Mouse (Mus musculus): ENCODE data around the gene Ndufaf2.

The Ndufaf2 gene

GRCm38 (mm10) chr13:108041358-108041757 is 117.1 kb downstream of the Ndufaf2 start:
- intact Hi-C loops (cut with DNase I), result loop anchor here (5.0 kb wide), 4 partner anchors 111 to 714 kb away; no protein-coding TSS in a partner anchor

- intact Hi-C loops (cut with DNase I), result loop anchor here (5.0 kb wide), 4 partner anchors 112 to 713 kb away; no protein-coding TSS in a partner anchor
These were observed 118.0 kb downstream of the Ndufaf2 start for GRCm38 (mm10) chr13:108040451-108040850.

GRCm38 (mm10) chr13:108039902-108040301 is 118.5 kb downstream of the Ndufaf2 start:
- intact Hi-C loops (cut with DNase I), result loop anchor here (5.0 kb wide), 4 partner anchors 112 to 713 kb away; no protein-coding TSS in a partner anchor

GRCm38 (mm10) chr13:108039375-108039774 is 119.0 kb downstream of the Ndufaf2 start:
- intact Hi-C loops (cut with DNase I), result no loop called here

GRCm38 (mm10) chr13:108032789-108033188 is 125.6 kb downstream of the Ndufaf2 start:
- intact Hi-C loops (cut with DNase I), result no loop called here

- intact Hi-C loops (cut with DNase I), result no loop called here
These were observed 132.6 kb downstream of the Ndufaf2 start for GRCm38 (mm10) chr13:108025802-108026201.

GRCm38 (mm10) chr13:108017349-108017748 is 141.1 kb downstream of the Ndufaf2 start:
- intact Hi-C loops (cut with DNase I), result no loop called here

- intact Hi-C loops (cut with DNase I), result no loop called here
These were observed 143.3 kb downstream of the Ndufaf2 start for GRCm38 (mm10) chr13:108015166-108015565.

GRCm38 (mm10) chr13:108013839-108014238 is 144.6 kb downstream of the Ndufaf2 start:
- intact Hi-C loops (cut with DNase I), result no loop called here

- intact Hi-C loops (cut with DNase I), result no loop called here
These were observed 145.3 kb downstream of the Ndufaf2 start for GRCm38 (mm10) chr13:108013110-108013509.

GRCm38 (mm10) chr13:108007861-108008260 is 150.6 kb downstream of the Ndufaf2 start:
- intact Hi-C loops (cut with DNase I), result no loop called here

- intact Hi-C loops (cut with DNase I), result no loop called here
These were observed 162.1 kb downstream of the Ndufaf2 start for GRCm38 (mm10) chr13:107996301-107996700.

GRCm38 (mm10) chr13:107995211-107995610 is 163.2 kb downstream of the Ndufaf2 start:
- intact Hi-C loops (cut with DNase I), result no loop called here

- intact Hi-C loops (cut with DNase I), result no loop called here
These were observed 165.8 kb downstream of the Ndufaf2 start for GRCm38 (mm10) chr13:107992573-107992972.

- intact Hi-C loops (cut with DNase I), result no loop called here
These were observed 173.8 kb downstream of the Ndufaf2 start for GRCm38 (mm10) chr13:107984641-107985040.

GRCm38 (mm10) chr13:107984186-107984585 is 174.2 kb downstream of the Ndufaf2 start:
- intact Hi-C loops (cut with DNase I), result no loop called here

GRCm38 (mm10) chr13:107983231-107983847 is 175.1 kb downstream of the Ndufaf2 start:
- intact Hi-C loops (cut with DNase I), result no loop called here

- intact Hi-C loops (cut with DNase I), result no loop called here
These were observed 179.0 kb downstream of the Ndufaf2 start for GRCm38 (mm10) chr13:107979461-107979860.

GRCm38 (mm10) chr13:107976886-107977656 is 181.4 kb downstream of the Ndufaf2 start:
- intact Hi-C loops (cut with DNase I), result no loop called here

- intact Hi-C loops (cut with DNase I), result no loop called here
These were observed 186.0 kb downstream of the Ndufaf2 start for GRCm38 (mm10) chr13:107972451-107972850.

GRCm38 (mm10) chr13:107971868-107972267 is 186.6 kb downstream of the Ndufaf2 start:
- intact Hi-C loops (cut with DNase I), result no loop called here

GRCm38 (mm10) chr13:107970422-107971142 is 187.8 kb downstream of the Ndufaf2 start:
- intact Hi-C loops (cut with DNase I), result no loop called here

Measured in adrenal gland (tissue).